Mouse (Mus musculus) left cerebral cortex, postnatal 10 days (tissue): ENCODE measurements around the gene Tspan11. TPM values are rescaled to one million over a fixed set of nuclear protein-coding genes. Genes with fewer than 3 reads are reported as not detected.

ENCODE experiments used
- total RNA-seq, 2 experiments: library from RNA; stranded (reverse); gene quantifications; 2 replicates each; pipeline ENCODE4 v1.2.3; 2021

The Tspan11 gene
- total RNA-seq, 2 experiments from 2014 or later = 1.7 to 1.9 TPM

Other genes starting within 250 kb of the Tspan11 start
- gene Prmt8, start 118.1 kb upstream of the Tspan11 start, total RNA-seq = 100 to 1,000 TPM; 110 to 112 TPM